Mouse (Mus musculus): Measurements from ENCODE around the gene 2210011C24Rik. TPM values are rescaled to one million over a fixed set of nuclear protein-coding genes. Genes with fewer than 3 reads are reported as not detected.

2210011C24Rik gene
- polyA plus RNA-seq, 1 experiment from 2014 or later, result 51.0 TPM

- Histone ChIP-seq H3K27ac (ENCODE audit: low read length) (no peak overlapping the region), H3K9me3 (ENCODE audit: low read length) (no peaks in the 10 kb centered on the region), H3K4me1 (ENCODE audit: insufficient read depth, low read depth, low read length) (peaks cover 4% of the 10 kb centered on the region; the same call in 1 of the 2 replicates), H3K4me2 (replicated peaks; ENCODE audit: low read depth, low read length) (no peak overlapping the region), H3K27me3 (replicated peaks; ENCODE audit: insufficient read depth, low read length) (no peaks in the 10 kb centered on the region), H3K36me3 (ENCODE audit: insufficient read depth, low read length) (no peaks in the 10 kb centered on the region), H3K4me3 (ENCODE audit: low read depth, low read length) (no peak overlapping the region), H3K9ac (replicated peaks; ENCODE audit: low read depth) (no peak overlapping the region)
- ATAC-seq, result no peak
- no peak for TF ChIP-seq CTCF (IDR thresholded peaks at IDR 0.05)
- TF ChIP-seq EP300 (IDR thresholded peaks at IDR 0.05), result no peak
- DNase-seq (ENCODE audit: low spot score), result no peak
- 93% methylated on average over 7 of the region's 7 CpGs for WGBS
These were observed 44.3 kb downstream of the 2210011C24Rik start for GRCm38 (mm10) chr8:83967701-83968100.

GRCm38 (mm10) chr8:83964015-83964765 lies 47.8 kb downstream of the 2210011C24Rik start:
- no peak overlapping the region for H3K4me2 ChIP-seq (replicated peaks; ENCODE audit: low read depth, low read length)
- DNase-seq (ENCODE audit: low spot score) (peak; percentile 96), ATAC-seq (peak; percentile 93)
- WGBS, result 54% methylated on average over 5 of the region's 5 CpGs
- no peaks in the 10 kb centered on the region for H3K36me3 ChIP-seq (ENCODE audit: insufficient read depth, low read length)
- no peaks in the 10 kb centered on the region for H3K9me3 ChIP-seq (ENCODE audit: low read length)
- H3K4me3 ChIP-seq (ENCODE audit: low read depth, low read length), result no peak overlapping the region
- H3K27ac ChIP-seq (ENCODE audit: low read length), result peak overlapping the region; percentile 47
- H3K27me3 ChIP-seq (replicated peaks; ENCODE audit: insufficient read depth, low read length), result no peaks in the 10 kb centered on the region
- TF ChIP-seq EP300 (IDR thresholded peaks at IDR 0.05) (peak; percentile 52; the same call in 1 of the 2 replicates), CTCF (IDR thresholded peaks at IDR 0.05) (no peak)
- no peak overlapping the region for H3K9ac ChIP-seq (replicated peaks; ENCODE audit: low read depth)
- peaks cover 4% of the 10 kb centered on the region; the same call in 1 of the 2 replicates for H3K4me1 ChIP-seq (ENCODE audit: insufficient read depth, low read depth, low read length)

MicroRNAs within 50 kb of the gene (microRNA counts, 519-probe panel; counts per million panel counts)
- not detected for microRNA mmu-miR-1199

Small RNA genes lying within 50 kb of the gene (microRNA-seq; reads per million reads assigned to microRNA genes)
- gene Mir1199 (2.4 reads per million, percentile 2 among the genes with 10 or more reads in this experiment), gene Mir8111 (2.7 reads per million, percentile 5 among the genes with 10 or more reads in this experiment)

Other genes with a start within 250 kb of the 2210011C24Rik start
- gene Adgrl1, start 112.1 kb downstream of the 2210011C24Rik start, polyA plus RNA-seq (2015; fragmentation: Nextera tagmentation; extraction: Ambion mirVana), result 11.4 and 14.3 TPM in 2 replicates
- gene Gm10644, start 57.0 kb downstream of the 2210011C24Rik start, polyA plus RNA-seq (2015; fragmentation: Nextera tagmentation; extraction: Ambion mirVana), result 0.12 and 0.36 TPM in 2 replicates
- gene Asf1b, start 56.7 kb downstream of the 2210011C24Rik start, polyA plus RNA-seq (2015; fragmentation: Nextera tagmentation; extraction: Ambion mirVana), result 7.1 and 8.0 TPM in 2 replicates
- 93.8 and 94.9 TPM in 2 replicates for gene Prkaca, start 39.2 kb downstream of the 2210011C24Rik start, polyA plus RNA-seq (2015; fragmentation: Nextera tagmentation; extraction: Ambion mirVana)
- 5.3 and 5.6 TPM in 2 replicates for gene Samd1, start 14.5 kb downstream of the 2210011C24Rik start, polyA plus RNA-seq (2015; fragmentation: Nextera tagmentation; extraction: Ambion mirVana)
- gene 1700067K01Rik, start 10.7 kb downstream of the 2210011C24Rik start, polyA plus RNA-seq (2015; fragmentation: Nextera tagmentation; extraction: Ambion mirVana), result 0.63 and 1.0 TPM in 2 replicates
- 1.1 and 1.6 TPM in 2 replicates for gene Palm3, start 9.3 kb upstream of the 2210011C24Rik start, polyA plus RNA-seq (2015; fragmentation: Nextera tagmentation; extraction: Ambion mirVana)
- 0.56 and 0.93 TPM in 2 replicates for gene Il27ra, start 30.4 kb upstream of the 2210011C24Rik start, polyA plus RNA-seq (2015; fragmentation: Nextera tagmentation; extraction: Ambion mirVana)
- 0.26 TPM in 1 of 2 replicates, not detected in the other for gene Rln3, start 32.8 kb upstream of the 2210011C24Rik start, polyA plus RNA-seq (2015; fragmentation: Nextera tagmentation; extraction: Ambion mirVana)
- 1.2 and 1.3 TPM in 2 replicates for gene Gm10643, start 53.0 kb upstream of the 2210011C24Rik start, polyA plus RNA-seq (2015; fragmentation: Nextera tagmentation; extraction: Ambion mirVana)
- gene Rfx1, start 54.7 kb upstream of the 2210011C24Rik start, polyA plus RNA-seq (2015; fragmentation: Nextera tagmentation; extraction: Ambion mirVana), result 4.5 and 5.2 TPM in 2 replicates
- 5.1 TPM in 2 replicates for gene Dcaf15, start 92.6 kb upstream of the 2210011C24Rik start, polyA plus RNA-seq (2015; fragmentation: Nextera tagmentation; extraction: Ambion mirVana)
- gene Podnl1, start 113.8 kb upstream of the 2210011C24Rik start, polyA plus RNA-seq (2015; fragmentation: Nextera tagmentation; extraction: Ambion mirVana), result 0.17 and 0.19 TPM in 2 replicates
- gene Cc2d1a, start 135.8 kb upstream of the 2210011C24Rik start, polyA plus RNA-seq (2015; fragmentation: Nextera tagmentation; extraction: Ambion mirVana), result 15.6 and 16.3 TPM in 2 replicates
- 0.80 and 1.0 TPM in 2 replicates for gene 4930432K21Rik, start 135.9 kb upstream of the 2210011C24Rik start, polyA plus RNA-seq (2015; fragmentation: Nextera tagmentation; extraction: Ambion mirVana)
- 1.9 and 3.2 TPM in 2 replicates for gene Nanos3, start 173.0 kb upstream of the 2210011C24Rik start, polyA plus RNA-seq (2015; fragmentation: Nextera tagmentation; extraction: Ambion mirVana)
- 7.8 and 8.4 TPM in 2 replicates for gene Zswim4, start 224.9 kb upstream of the 2210011C24Rik start, polyA plus RNA-seq (2015; fragmentation: Nextera tagmentation; extraction: Ambion mirVana)
- 302 and 339 TPM in 2 replicates for gene D8Ertd738e, start 237.5 kb upstream of the 2210011C24Rik start, polyA plus RNA-seq (2015; fragmentation: Nextera tagmentation; extraction: Ambion mirVana)
- gene Mri1, start 245.2 kb upstream of the 2210011C24Rik start, polyA plus RNA-seq (2015; fragmentation: Nextera tagmentation; extraction: Ambion mirVana), result 47.4 and 56.8 TPM in 2 replicates

Measured in lung, postnatal 0 days (tissue).